Mouse (Mus musculus) liver, embryonic 14.5 days (tissue): Measurements from ENCODE around the gene Scarb1.

ENCODE experiments used
- CTCF ChIP-seq: IDR thresholded peaks from 2 replicates; pipeline ENCODE4 v1.5.1; 2016; ENCODE audit warnings: antibody characterized with exemption, low read depth, control low read depth
- EP300 ChIP-seq: IDR thresholded peaks from 2 replicates; pipeline ENCODE4 v1.6.1; 2016; ENCODE audit warnings: antibody characterized with exemption, low read depth

- TF ChIP-seq CTCF (no peak), EP300 (no peak)
These were observed 65.6 kb downstream of the Scarb1 start for GRCm38 (mm10) chr5:125275315-125275714.
